Mouse (Mus musculus): ENCODE results near the gene Runx3.

- TF ChIP-seq CTCF (IDR thresholded peaks at IDR 0.05; ENCODE audit: control insufficient read depth, insufficient read depth, low read length) (no peak), POLR2A (IDR thresholded peaks at IDR 0.05; ENCODE audit: borderline replicate concordance, control insufficient read depth, low read depth, low read length) (no peak)
These were observed 14.9 kb downstream of the Runx3 start for GRCm38 (mm10) chr4:135135331-135135730.
